Mouse (Mus musculus) hindbrain, embryonic 15.5 days (tissue): ENCODE measurements at regions not wholly inside any gene's neighbourhood (a gene's known extent, or its start where the extent isn't known, plus 50 kb on each side); places are given as distances from the start of the nearest gene placed in this dataset.

Source experiments
- ATAC-seq: fragments of 200-750 bp; cut with Nextera tagmentation; 2 replicates; pipeline ENCODE4 v1.8.0; 2017; ENCODE audit warnings: low read depth, moderate number of reproducible peaks, moderate TSS enrichment; ENCODE audit not compliant: low FRiP score
- H3K27ac ChIP-seq: fragments of 300-500 bp; sonication (generic); replicated peaks from 2 replicates; pipeline ENCODE4 v1.5.1; 2015; ENCODE audit warnings: mild to moderate bottlenecking, inconsistent platforms
- H3K27me3 ChIP-seq: fragments of 300-500 bp; sonication (generic); 2 replicates; pipeline ENCODE4 v1.6.1; 2015; ENCODE audit warnings: control low read depth, inconsistent platforms
- H3K36me3 ChIP-seq: fragments of 300-500 bp; sonication (generic); 2 replicates; pipeline ENCODE4 v1.6.1; 2015; ENCODE audit warnings: control low read depth, inconsistent platforms
- H3K4me1 ChIP-seq: fragments of 300-500 bp; sonication (generic); replicated peaks from 2 replicates; pipeline ENCODE4 v1.6.1; 2015; ENCODE audit warnings: control low read depth, inconsistent platforms
- H3K4me2 ChIP-seq: fragments of 300-500 bp; sonication (generic); 2 replicates; pipeline ENCODE4 v1.6.1; 2015; ENCODE audit warnings: moderate library complexity, mild to moderate bottlenecking, inconsistent platforms
- H3K4me3 ChIP-seq: fragments of 300-500 bp; sonication (generic); 2 replicates; pipeline ENCODE4 v1.5.1; 2015; ENCODE audit warnings: mild to moderate bottlenecking, inconsistent platforms
- H3K9ac ChIP-seq: fragments of 300-500 bp; sonication (generic); 2 replicates; pipeline ENCODE4 v1.6.1; 2015; ENCODE audit warnings: inconsistent platforms
- H3K9me3 ChIP-seq: fragments of 300-500 bp; sonication (generic); 2 replicates; pipeline ENCODE4 v1.6.1; 2016; ENCODE audit warnings: control low read depth, inconsistent platforms
- WGBS: fragments of 180-500 bp; shearing (Covaris S2); methylation state at CpG from one replicate; pipeline ENCODE4 v1.1.7; 2015; 5-methylcytosine and 5-hydroxymethylcytosine counted together

DNA sequence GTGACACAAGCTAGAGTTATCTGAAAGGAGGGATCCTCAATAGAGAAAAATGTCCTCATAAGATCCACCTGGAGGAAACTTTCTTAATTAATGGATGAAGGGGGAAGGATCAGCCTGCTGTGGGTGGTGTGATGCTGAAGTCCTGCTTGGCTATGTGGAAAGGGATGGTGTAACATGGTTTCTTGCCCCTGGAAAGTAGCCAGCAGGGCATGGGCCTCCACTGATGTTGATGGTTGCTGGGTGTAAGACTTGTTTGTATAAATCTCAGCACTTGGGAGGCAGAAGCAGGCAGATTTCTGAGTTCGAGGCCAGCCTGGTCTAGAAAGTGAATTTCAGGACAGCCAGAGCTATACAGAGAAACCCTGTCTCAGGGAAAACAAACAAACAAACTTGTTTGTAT, 152.7 kb upstream of the Foxn2 start:
- no peak overlapping the region for H3K27ac ChIP-seq
- H3K36me3 ChIP-seq: no peaks in the 10 kb centered on the region
- H3K4me3 ChIP-seq: no peak overlapping the region
- peaks cover 9% of the 10 kb centered on the region for H3K9me3 ChIP-seq
- no peak overlapping the region for H3K9ac ChIP-seq
- no peak overlapping the region for H3K4me2 ChIP-seq
- H3K4me1 ChIP-seq: no peaks in the 10 kb centered on the region
- H3K27me3 ChIP-seq: no peaks in the 10 kb centered on the region
- ATAC-seq: no peak
- WGBS: 84% methylated on average over 1 of the region's 1 CpGs

DNA sequence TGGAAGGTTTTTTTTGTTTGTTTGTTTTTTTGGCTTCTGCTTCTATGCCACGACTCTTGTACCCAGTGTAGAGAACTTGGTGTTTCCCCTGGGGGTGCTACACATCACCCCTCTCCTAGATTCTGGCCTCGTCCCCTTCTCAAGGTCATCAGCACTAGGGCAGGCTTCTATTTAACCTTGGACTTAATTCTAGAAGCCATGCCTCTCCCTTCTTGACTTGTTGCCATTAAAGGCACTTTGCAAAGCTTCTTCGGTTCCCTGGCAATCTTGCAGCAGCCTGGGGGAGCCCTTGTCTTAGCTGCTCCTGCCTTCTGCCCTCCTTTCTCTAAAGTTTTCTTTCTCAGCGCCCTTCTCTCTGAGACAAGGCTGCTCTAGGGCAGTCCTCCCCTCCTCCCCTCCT, 143.0 kb upstream of the Foxn2 start:
- ATAC-seq: no peak
- H3K36me3 ChIP-seq: no peaks in the 10 kb centered on the region
- H3K4me1 ChIP-seq: no peaks in the 10 kb centered on the region
- no peak overlapping the region for H3K27ac ChIP-seq
- no peak overlapping the region for H3K4me2 ChIP-seq
- 53% methylated on average over 4 of the region's 4 CpGs for WGBS
- H3K9me3 ChIP-seq: no peaks in the 10 kb centered on the region
- no peaks in the 10 kb centered on the region for H3K27me3 ChIP-seq
- H3K4me3 ChIP-seq: no peak overlapping the region
- H3K9ac ChIP-seq: no peak overlapping the region

DNA sequence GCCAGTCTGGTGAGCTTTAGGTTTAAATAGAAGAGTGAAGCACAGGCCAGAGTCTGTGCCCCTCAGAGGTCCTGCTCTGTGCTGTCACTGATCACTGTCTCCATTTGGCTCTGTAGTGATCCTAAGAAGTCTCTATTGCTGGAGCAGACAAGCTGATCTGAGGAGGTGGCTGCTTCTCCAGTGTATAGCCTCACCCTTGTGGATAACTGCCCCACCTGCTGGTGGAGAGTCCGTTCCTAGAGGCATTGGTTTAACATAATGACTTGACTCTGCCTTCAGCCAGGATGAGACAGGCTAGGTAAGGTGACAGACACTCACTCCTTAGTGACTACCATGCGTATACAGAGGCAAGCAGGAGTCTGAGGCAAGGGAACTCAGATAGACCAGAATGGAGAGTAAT, 136.5 kb upstream of the Foxn2 start:
- no peak for ATAC-seq

DNA sequence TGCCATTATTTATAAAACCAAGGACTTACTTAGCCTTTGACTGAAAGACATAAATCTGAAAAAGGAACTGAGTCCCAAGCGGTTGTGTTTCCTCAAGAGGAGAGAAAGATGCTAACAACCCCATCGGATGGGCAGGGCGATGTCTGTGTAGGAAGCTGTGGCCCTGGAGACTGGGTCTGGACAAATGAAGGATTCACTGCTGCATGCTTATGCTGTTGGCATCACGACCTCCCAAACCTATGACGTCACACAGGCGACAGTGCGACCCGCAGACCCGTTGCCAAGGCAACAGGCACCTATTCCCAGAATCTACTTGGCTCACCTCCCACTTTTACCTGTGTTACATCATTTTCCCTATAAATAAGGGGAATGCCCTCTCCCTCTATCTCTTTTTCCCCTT, 135.3 kb upstream of the Foxn2 start:
- Histone ChIP-seq H3K36me3 (no peaks in the 10 kb centered on the region), H3K4me1 (no peaks in the 10 kb centered on the region), H3K9me3 (no peaks in the 10 kb centered on the region), H3K27ac (no peak overlapping the region), H3K4me2 (no peak overlapping the region), H3K9ac (no peak overlapping the region), H3K4me3 (no peak overlapping the region), H3K27me3 (no peaks in the 10 kb centered on the region)
- no peak for ATAC-seq
- WGBS: 72% methylated on average over 9 of the region's 9 CpGs

More for the DNA sequence above, 136.5 kb upstream of the Foxn2 start:
- H3K4me2 ChIP-seq: no peak overlapping the region
- H3K9ac ChIP-seq: no peak overlapping the region
- no peaks in the 10 kb centered on the region for H3K27me3 ChIP-seq
- 67% methylated on average over 2 of the region's 2 CpGs for WGBS
- no peak overlapping the region for H3K27ac ChIP-seq
- H3K36me3 ChIP-seq: no peaks in the 10 kb centered on the region
- no peaks in the 10 kb centered on the region for H3K9me3 ChIP-seq
- H3K4me1 ChIP-seq: no peaks in the 10 kb centered on the region
- no peak overlapping the region for H3K4me3 ChIP-seq

DNA sequence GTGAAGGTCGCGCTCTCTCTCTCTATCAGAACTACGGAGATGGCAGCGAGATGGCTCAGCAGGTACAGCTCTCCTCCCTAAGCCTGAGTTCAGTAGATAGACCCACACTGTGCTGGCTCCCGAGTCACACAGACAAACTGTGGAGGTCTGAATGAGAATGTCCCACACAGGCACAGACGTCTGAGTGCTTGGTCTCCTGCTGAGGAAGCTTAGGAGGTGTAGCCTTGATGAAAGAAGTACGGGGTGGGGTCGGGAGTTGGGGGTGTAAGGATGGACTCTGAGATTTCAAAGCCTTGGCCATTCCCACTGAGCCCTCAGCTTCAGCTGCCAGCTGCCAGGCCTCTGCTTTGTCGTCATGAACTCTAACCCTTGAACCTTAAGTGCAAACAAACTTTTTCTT, 134.2 kb upstream of the Foxn2 start:
- Histone ChIP-seq H3K4me3 (no peak overlapping the region), H3K36me3 (no peaks in the 10 kb centered on the region), H3K9ac (no peak overlapping the region), H3K27ac (no peak overlapping the region), H3K27me3 (no peaks in the 10 kb centered on the region), H3K4me2 (no peak overlapping the region), H3K9me3 (no peaks in the 10 kb centered on the region), H3K4me1 (no peaks in the 10 kb centered on the region)
- 65% methylated on average over 9 of the region's 9 CpGs for WGBS
- ATAC-seq: no peak

DNA sequence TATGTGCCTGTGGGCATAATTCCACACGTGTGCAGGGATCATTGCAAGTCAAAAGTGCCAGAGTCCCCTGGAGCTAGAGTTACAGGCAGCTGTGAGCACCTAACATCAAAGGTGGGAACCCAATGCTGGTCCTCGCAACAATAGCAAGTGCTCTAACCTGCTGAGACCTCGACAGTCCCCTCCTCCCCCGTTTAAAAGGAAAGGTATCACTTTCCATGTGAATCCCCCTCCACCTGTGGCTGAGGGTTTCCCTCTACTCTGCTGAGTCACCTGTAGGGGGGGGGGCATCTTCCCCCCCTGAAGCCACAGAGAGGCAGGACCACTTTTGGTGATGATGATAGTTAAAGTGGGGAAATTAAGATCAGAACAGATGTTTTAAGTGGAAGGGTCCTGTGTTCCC, 133.4 kb upstream of the Foxn2 start:
- no peaks in the 10 kb centered on the region for H3K27me3 ChIP-seq
- H3K4me1 ChIP-seq: no peaks in the 10 kb centered on the region
- no peak overlapping the region for H3K27ac ChIP-seq
- no peak for ATAC-seq
- no peak overlapping the region for H3K9ac ChIP-seq
- no peaks in the 10 kb centered on the region for H3K9me3 ChIP-seq
- no peak overlapping the region for H3K4me3 ChIP-seq
- H3K4me2 ChIP-seq: no peak overlapping the region
- no peaks in the 10 kb centered on the region for H3K36me3 ChIP-seq
- WGBS: 47% methylated on average over 4 of the region's 4 CpGs

DNA sequence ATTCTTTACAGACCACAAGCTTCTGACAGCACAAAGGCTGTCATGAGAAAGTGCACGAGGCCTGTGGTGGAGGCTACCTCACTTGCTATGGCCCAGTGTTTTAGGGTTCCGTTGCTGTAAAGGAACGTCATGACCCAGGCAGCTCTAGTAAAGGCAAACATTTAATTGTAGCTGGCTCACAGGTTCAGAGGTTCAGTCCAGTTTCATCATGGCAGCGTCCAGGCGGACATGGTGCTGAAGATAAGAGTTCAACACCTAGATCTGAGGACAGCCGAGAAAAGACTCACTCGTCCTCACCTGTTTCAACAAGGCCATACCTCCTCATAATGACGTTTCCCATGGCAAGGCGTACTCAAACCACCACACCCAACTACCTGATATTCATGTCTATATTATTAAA, 132.7 kb upstream of the Foxn2 start:
- Histone ChIP-seq H3K4me3 (no peak overlapping the region), H3K4me2 (no peak overlapping the region), H3K4me1 (no peaks in the 10 kb centered on the region), H3K9ac (no peak overlapping the region), H3K27me3 (no peaks in the 10 kb centered on the region), H3K27ac (no peak overlapping the region), H3K36me3 (no peaks in the 10 kb centered on the region), H3K9me3 (no peaks in the 10 kb centered on the region)
- 94% methylated on average over 9 of the region's 9 CpGs for WGBS
- no peak for ATAC-seq

DNA sequence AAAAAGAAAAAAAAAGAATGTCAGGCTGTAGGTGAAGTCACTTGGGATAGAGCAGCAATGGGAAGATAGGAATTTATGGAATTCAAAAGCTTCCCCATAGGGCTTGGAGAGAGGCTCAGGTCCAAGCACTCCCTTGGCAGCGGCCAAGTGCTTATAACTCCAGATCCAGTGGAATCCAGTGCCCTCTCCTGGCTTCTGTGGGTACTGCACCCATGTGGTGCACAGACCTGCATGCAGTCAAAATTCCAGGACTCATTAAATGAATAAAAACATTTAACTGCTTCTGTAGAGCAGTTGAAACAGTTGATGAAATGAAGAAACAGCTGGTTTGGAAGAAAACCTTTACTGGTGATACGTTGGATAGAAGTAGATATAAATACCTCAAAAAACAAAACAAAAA, 127.6 kb upstream of the Foxn2 start:
- Histone ChIP-seq H3K36me3 (no peaks in the 10 kb centered on the region), H3K27me3 (no peaks in the 10 kb centered on the region), H3K4me2 (no peak overlapping the region), H3K9me3 (no peaks in the 10 kb centered on the region), H3K9ac (no peak overlapping the region), H3K4me1 (no peaks in the 10 kb centered on the region), H3K4me3 (no peak overlapping the region), H3K27ac (no peak overlapping the region)
- 84% methylated on average over 2 of the region's 2 CpGs for WGBS
- no peak for ATAC-seq

DNA sequence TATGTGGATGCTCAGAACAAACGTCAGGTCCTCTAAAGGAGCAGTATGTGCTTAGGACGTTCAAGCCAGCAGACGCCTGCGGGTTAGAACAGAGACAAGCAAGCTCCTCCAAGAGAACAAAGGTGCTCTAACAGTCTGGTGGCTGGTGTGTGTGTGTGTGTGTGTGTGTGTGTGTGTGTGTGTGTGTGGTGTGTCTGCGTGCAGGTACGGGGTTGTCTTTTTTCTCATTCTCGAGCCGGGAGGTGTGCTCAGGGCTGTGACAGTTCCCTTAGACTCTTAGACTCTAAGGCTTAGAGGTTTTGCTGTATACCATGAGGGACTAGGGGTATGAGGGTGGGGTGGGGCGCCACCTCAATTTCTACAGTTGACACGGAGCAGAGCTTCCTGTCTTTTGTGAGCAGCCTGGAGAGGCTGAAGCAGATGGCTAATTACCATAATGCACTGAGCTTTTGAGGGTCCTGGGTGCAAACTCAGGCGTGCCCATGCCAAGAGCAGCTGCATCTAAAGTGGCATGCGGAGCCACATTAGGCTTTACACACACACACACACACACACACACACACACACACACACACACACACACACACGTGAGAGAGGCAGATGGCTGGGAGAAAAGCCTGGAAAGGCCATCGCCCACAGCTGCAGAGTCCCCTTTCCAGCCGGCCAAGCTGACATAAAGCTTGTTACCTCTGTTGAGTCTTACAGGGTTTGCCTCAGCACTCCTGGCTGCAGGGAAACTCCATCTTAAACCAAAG, 124.1 kb upstream of the Foxn2 start:
- H3K4me2 ChIP-seq: no peak overlapping the region
- H3K4me3 ChIP-seq: no peak overlapping the region
- ATAC-seq: peak; percentile 92
- no peaks in the 10 kb centered on the region for H3K4me1 ChIP-seq
- H3K9me3 ChIP-seq: no peaks in the 10 kb centered on the region
- no peaks in the 10 kb centered on the region for H3K27me3 ChIP-seq
- H3K9ac ChIP-seq: no peak overlapping the region
- 43% methylated on average over 15 of the region's 15 CpGs for WGBS
- H3K27ac ChIP-seq: peak overlapping the region; percentile 59
- H3K36me3 ChIP-seq: no peaks in the 10 kb centered on the region

DNA sequence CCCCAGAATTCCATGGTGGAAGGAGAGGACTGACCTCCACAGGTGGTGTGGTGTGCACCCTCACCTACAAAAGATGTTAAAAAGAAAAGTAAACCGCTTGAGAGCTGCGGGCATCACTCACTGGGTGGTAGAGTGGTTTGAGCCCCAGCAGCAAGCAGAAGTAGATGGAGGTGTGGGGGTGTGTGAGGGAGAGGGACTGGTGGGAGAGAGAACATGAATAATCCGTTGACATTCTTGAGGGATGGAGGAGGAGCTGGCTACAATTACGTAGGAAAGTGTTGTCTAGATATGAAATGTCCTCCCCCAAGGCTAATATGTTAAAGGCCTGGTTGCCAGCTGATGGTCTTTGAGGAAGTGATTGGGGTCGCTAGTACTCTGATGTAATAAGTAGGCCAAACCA, 123.2 kb upstream of the Foxn2 start:
- 70% methylated on average over 5 of the region's 5 CpGs for WGBS
- no peak for ATAC-seq
- Histone ChIP-seq H3K9ac (no peak overlapping the region), H3K27me3 (0 out of 2 replicates have a peak, but pooled peaks cover 4% of the 10 kb centered on the region), H3K4me1 (no peaks in the 10 kb centered on the region), H3K36me3 (no peaks in the 10 kb centered on the region), H3K9me3 (no peaks in the 10 kb centered on the region), H3K4me2 (no peak overlapping the region), H3K4me3 (no peak overlapping the region), H3K27ac (peak overlapping the region; percentile 59; the same call in 1 of the 2 replicates)

DNA sequence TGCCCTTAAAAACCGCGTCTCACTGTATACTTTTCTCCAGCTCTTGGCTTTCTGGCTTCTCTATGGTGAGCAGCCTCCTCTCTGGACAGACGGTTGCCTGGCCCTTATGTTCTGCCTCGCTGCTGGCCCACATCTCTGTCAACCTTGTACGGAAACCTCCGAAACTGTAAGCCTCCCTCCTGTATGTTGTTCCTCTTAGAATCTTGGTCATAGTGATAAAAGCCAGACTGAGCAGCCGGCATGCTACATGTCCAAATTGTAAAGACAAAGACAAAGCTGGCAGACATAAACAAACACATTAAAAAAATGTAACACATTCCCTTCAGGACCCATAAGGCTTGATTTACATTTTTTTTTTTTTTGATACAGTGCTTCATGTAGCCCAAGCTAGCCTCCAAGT, 122.7 kb upstream of the Foxn2 start:
- no peak for ATAC-seq
- no peaks in the 10 kb centered on the region for H3K4me1 ChIP-seq
- 0 out of 2 replicates have a peak, but pooled peaks cover 4% of the 10 kb centered on the region for H3K27me3 ChIP-seq
- H3K9me3 ChIP-seq: no peaks in the 10 kb centered on the region
- H3K36me3 ChIP-seq: no peaks in the 10 kb centered on the region
- no peak overlapping the region for H3K4me3 ChIP-seq
- H3K9ac ChIP-seq: no peak overlapping the region
- H3K27ac ChIP-seq: no peak overlapping the region
- H3K4me2 ChIP-seq: no peak overlapping the region
- WGBS: 88% methylated on average over 7 of the region's 7 CpGs

DNA sequence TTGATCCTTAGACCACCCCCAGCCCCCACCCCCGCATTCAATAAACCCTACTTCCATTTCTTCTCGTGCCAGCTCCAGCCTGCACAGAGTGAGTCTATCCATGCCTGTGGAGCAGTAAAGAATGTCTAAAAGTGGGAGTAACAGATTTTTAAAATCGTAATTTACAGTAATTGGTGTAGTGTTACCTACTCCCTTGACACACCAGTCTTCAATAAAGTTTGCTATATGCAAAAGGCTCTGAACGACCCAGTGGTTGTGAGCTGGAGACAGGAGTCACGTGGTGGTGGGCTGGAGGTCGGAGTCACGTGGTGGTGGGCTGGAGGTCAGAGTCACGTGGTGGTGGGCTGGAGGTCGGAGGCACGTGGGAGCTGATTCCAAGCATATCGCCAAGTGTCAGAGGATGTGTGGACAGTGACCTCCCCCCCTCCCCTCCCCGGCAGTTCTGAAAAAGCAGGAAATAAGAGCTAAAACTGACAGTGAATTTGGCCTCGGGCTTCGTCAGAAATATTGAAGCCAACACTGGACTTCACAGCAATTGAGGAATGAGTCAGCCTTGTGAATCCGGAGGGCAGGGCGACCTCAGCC, 122.2 kb upstream of the Foxn2 start:
- H3K36me3 ChIP-seq: no peaks in the 10 kb centered on the region
- no peak overlapping the region for H3K4me3 ChIP-seq
- H3K9ac ChIP-seq: no peak overlapping the region
- H3K27me3 ChIP-seq: 0 out of 2 replicates have a peak, but pooled peaks cover 4% of the 10 kb centered on the region
- H3K4me1 ChIP-seq: no peaks in the 10 kb centered on the region
- ATAC-seq: no peak
- H3K27ac ChIP-seq: no peak overlapping the region
- 81% methylated on average over 16 of the region's 16 CpGs for WGBS
- H3K9me3 ChIP-seq: no peaks in the 10 kb centered on the region
- H3K4me2 ChIP-seq: no peak overlapping the region

DNA sequence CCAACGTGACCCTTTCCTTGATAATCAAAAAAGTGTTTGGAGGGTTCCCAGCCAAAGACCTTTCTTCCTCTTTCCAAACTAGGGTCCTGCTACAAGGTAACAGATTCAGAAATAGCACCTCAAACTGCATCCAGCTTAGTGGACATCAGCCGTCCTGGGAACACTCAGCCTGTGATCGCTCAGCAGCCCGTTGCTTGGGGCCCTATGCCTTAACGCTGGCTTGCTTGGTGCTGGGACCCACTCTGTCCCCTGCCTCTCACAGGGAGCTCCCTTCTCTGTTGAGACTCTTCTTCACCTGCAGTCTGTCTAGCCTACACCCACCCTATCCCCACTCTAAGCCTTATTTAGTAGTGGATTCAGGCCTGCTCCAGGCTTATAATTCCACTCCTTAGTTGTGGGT, 121.6 kb upstream of the Foxn2 start:
- Histone ChIP-seq H3K27me3 (peaks cover 9% of the 10 kb centered on the region), H3K4me3 (no peak overlapping the region), H3K9me3 (no peaks in the 10 kb centered on the region), H3K4me2 (no peak overlapping the region), H3K4me1 (no peaks in the 10 kb centered on the region), H3K9ac (no peak overlapping the region), H3K27ac (no peak overlapping the region), H3K36me3 (no peaks in the 10 kb centered on the region)
- WGBS: 68% methylated on average over 5 of the region's 5 CpGs
- ATAC-seq: no peak
